Mouse (Mus musculus): ENCODE measurements around the gene Arhgef12.
"Not testable (repeated sequence)": the region's sequence is repeated elsewhere in the genome, so short reads cannot be mapped to it uniquely, and the experiment has no call there.

Arhgef12 gene

GRCm38 (mm10) chr9:43000070-43000469 lies 107.0 kb downstream of the Arhgef12 start:
- no peak for DNase-seq (ENCODE audit: low spot score)

- no peak for DNase-seq (ENCODE audit: low spot score)
Observed at GRCm38 (mm10) chr9:42997526-42997925, 109.5 kb downstream of the Arhgef12 start.

GRCm38 (mm10) chr9:42995298-42995697 lies 111.7 kb downstream of the Arhgef12 start:
- no peak for DNase-seq (ENCODE audit: low spot score)

- no peak for DNase-seq (ENCODE audit: low spot score)
Observed at GRCm38 (mm10) chr9:42994708-42995107, 112.3 kb downstream of the Arhgef12 start.

- no peak for DNase-seq (ENCODE audit: low spot score)
Observed at GRCm38 (mm10) chr9:42993659-42994058, 113.4 kb downstream of the Arhgef12 start.

GRCm38 (mm10) chr9:42987988-42988387 lies 119.1 kb downstream of the Arhgef12 start:
- no peak for DNase-seq (ENCODE audit: low spot score)

GRCm38 (mm10) chr9:42968894-42969521 lies 138.0 kb downstream of the Arhgef12 start:
- no peak for DNase-seq (ENCODE audit: low spot score)

- no peak for DNase-seq (ENCODE audit: low spot score)
Observed at GRCm38 (mm10) chr9:42967731-42968130, 139.3 kb downstream of the Arhgef12 start.

- DNase-seq (ENCODE audit: low spot score) = not testable (repeated sequence)
Observed at GRCm38 (mm10) chr9:42964809-42965208, 142.2 kb downstream of the Arhgef12 start.

GRCm38 (mm10) chr9:42964366-42964765 lies 142.7 kb downstream of the Arhgef12 start:
- no peak for DNase-seq (ENCODE audit: low spot score)

- no peak for DNase-seq (ENCODE audit: low spot score)
Observed at GRCm38 (mm10) chr9:42962506-42962905, 144.5 kb downstream of the Arhgef12 start.

GRCm38 (mm10) chr9:42958401-42958800 lies 148.6 kb downstream of the Arhgef12 start:
- no peak for DNase-seq (ENCODE audit: low spot score)

GRCm38 (mm10) chr9:42948381-42948780 lies 158.7 kb downstream of the Arhgef12 start:
- no peak for DNase-seq (ENCODE audit: low spot score)

- no peak for DNase-seq (ENCODE audit: low spot score)
Observed at GRCm38 (mm10) chr9:42945174-42945573, 161.9 kb downstream of the Arhgef12 start.

- peak; percentile 41 for DNase-seq (ENCODE audit: low spot score)
Observed at GRCm38 (mm10) chr9:42944536-42945006, 162.5 kb downstream of the Arhgef12 start.

GRCm38 (mm10) chr9:42943781-42944535 lies 163.1 kb downstream of the Arhgef12 start, which contains the start of gene Grik4:
Gene Grik4 (minus strand): TSS chr9:42944493.
- no peak for DNase-seq (ENCODE audit: low spot score)

GRCm38 (mm10) chr9:42943057-42943529 lies 163.9 kb downstream of the Arhgef12 start:
- DNase-seq (ENCODE audit: low spot score) = no peak

- DNase-seq (ENCODE audit: low spot score) = no peak
Observed at GRCm38 (mm10) chr9:42942148-42942547, 164.9 kb downstream of the Arhgef12 start.

- no peak for DNase-seq (ENCODE audit: low spot score)
Observed at GRCm38 (mm10) chr9:42932146-42932545, 174.9 kb downstream of the Arhgef12 start.

- no peak for DNase-seq (ENCODE audit: low spot score)
Observed at GRCm38 (mm10) chr9:42927498-42927897, 179.5 kb downstream of the Arhgef12 start.

GRCm38 (mm10) chr9:42926564-42926963 lies 180.5 kb downstream of the Arhgef12 start:
- no peak for DNase-seq (ENCODE audit: low spot score)

- DNase-seq (ENCODE audit: low spot score) = no peak
Observed at GRCm38 (mm10) chr9:42921830-42922229, 185.2 kb downstream of the Arhgef12 start.

- DNase-seq (ENCODE audit: low spot score) = no peak
Observed at GRCm38 (mm10) chr9:42920190-42920589, 186.8 kb downstream of the Arhgef12 start.

Measured in T-cell, adult 2 months (primary cell).